In the genomic region with DNA sequence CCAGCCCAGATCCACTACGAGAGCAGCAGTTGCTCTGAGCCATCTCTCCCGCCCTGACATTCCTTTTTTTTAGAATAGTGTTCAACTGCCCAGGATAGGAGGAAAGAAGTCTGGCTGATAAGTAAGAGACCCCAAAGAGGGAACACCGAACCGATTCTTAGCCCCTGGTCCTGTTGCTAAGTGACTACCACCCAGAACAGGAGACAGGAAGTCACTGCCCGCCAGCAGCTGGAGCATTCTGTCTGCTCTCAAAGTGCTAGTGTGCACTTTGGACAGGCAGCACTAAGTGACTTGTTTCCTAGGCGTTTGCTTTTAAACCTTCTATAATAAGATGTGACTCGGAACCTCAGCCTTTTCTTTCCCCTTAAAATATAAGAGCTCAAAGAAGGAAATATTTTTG, we compare ENCODE assay signal across 11 mouse cellular contexts. TPM values are rescaled to one million over a fixed set of nuclear protein-coding genes. Genes with fewer than 3 reads are reported as not detected.
DNase-seq lines count a peak whose midpoint lies in the region; ATAC-seq and TF ChIP-seq lines count a peak whose summit lies in the region.
"Had no signal": no experiment of that assay in that cellular context is flagged by ENCODE, and none has a peak within 500 bp of the region (broad histone marks: within the 10 kb centered on the region; RNA-seq: fewer than 3 reads in every experiment).

No protein-coding gene starts in this region.

- H3K4me1 ChIP-seq in lung, embryonic 16.5 days (replicated peaks; ENCODE audit: control insufficient read depth, insufficient read depth, low read length), result peaks cover 5% of the 10 kb centered on the region; the same call in 1 of the 2 replicates
- H3K4me1 ChIP-seq in heart, postnatal 0 days (ENCODE audit: control insufficient read depth, insufficient read depth), result peaks cover 18% of the 10 kb centered on the region
- H3K4me1 ChIP-seq in limb, embryonic 11.5 days (ENCODE audit: control insufficient read depth, insufficient read depth, low read length), result peaks cover 18% of the 10 kb centered on the region

- H3K36me3 ChIP-seq in lung, embryonic 16.5 days (ENCODE audit: control insufficient read depth, insufficient read depth, low read length), result peaks cover 20% of the 10 kb centered on the region
- H3K36me3 ChIP-seq in heart, postnatal 0 days (replicated peaks; ENCODE audit: control insufficient read depth, insufficient read depth, low read length), result peaks cover 29% of the 10 kb centered on the region
- no peaks in the 10 kb centered on the region; the same call in 1 of the 2 replicates for H3K36me3 ChIP-seq in limb, embryonic 11.5 days (ENCODE audit: control insufficient read depth, insufficient read depth, low read length)

- no peak for TF ChIP-seq CTCF in gastrocnemius, adult 2 months (IDR thresholded peaks at IDR 0.05)
- no peak for TF ChIP-seq CTCF in heart, postnatal 0 days (IDR thresholded peaks at IDR 0.05; ENCODE audit: low read depth)

- H3K27me3 ChIP-seq in lung, embryonic 16.5 days (ENCODE audit: control insufficient read depth, insufficient read depth, low read depth, low read length), result no peaks in the 10 kb centered on the region
- no peaks in the 10 kb centered on the region for H3K27me3 ChIP-seq in heart, postnatal 0 days (ENCODE audit: control insufficient read depth, insufficient read depth, low read length)
- H3K27me3 ChIP-seq in limb, embryonic 11.5 days (ENCODE audit: control insufficient read depth, insufficient read depth, low read length), result no peaks in the 10 kb centered on the region
- H3K27me3 ChIP-seq: liver, embryonic 15.5 days had no signal

- no peak for ATAC-seq in lung, embryonic 16.5 days (ENCODE audit: low read depth)
- ATAC-seq in heart, postnatal 0 days (ENCODE audit: insufficient read depth, low read depth), result no peak
- no peak for ATAC-seq in limb, embryonic 11.5 days (ENCODE audit: insufficient number of reproducible peaks, low FRiP score, low TSS enrichment, low read depth)

- intact Hi-C loops in gastrocnemius, adult 2 months (cut with DNase I), result no loop called here
- intact Hi-C loops in left cerebral cortex, postnatal 4 days (cut with DNase I), result no loop called here

- H3K4me3 ChIP-seq in gastrocnemius, adult 2 months, result no peak overlapping the region
- H3K4me3 ChIP-seq in lung, embryonic 16.5 days (ENCODE audit: low read length), result no peak overlapping the region
- H3K4me3 ChIP-seq in heart, postnatal 0 days (ENCODE audit: low read depth, low read length), result no peak overlapping the region
- no peak overlapping the region for H3K4me3 ChIP-seq in limb, embryonic 11.5 days (ENCODE audit: low read depth, low read length)
- H3K4me3 ChIP-seq: liver, embryonic 15.5 days had no signal

- 56% methylated on average over 7 of the region's 7 CpGs for WGBS in lung, embryonic 16.5 days
- 35% methylated on average over 7 of the region's 7 CpGs for WGBS in heart, postnatal 0 days
- WGBS in limb, embryonic 11.5 days, result 56% methylated on average over 7 of the region's 7 CpGs

- H3K9me3 ChIP-seq in lung, embryonic 16.5 days (ENCODE audit: control insufficient read depth, low read length), result no peaks in the 10 kb centered on the region
- no peaks in the 10 kb centered on the region for H3K9me3 ChIP-seq in heart, postnatal 0 days (replicated peaks; ENCODE audit: control insufficient read depth, low read length)
- no peaks in the 10 kb centered on the region for H3K9me3 ChIP-seq in limb, embryonic 11.5 days (ENCODE audit: control insufficient read depth, low read length)
- H3K9me3 ChIP-seq: liver, embryonic 15.5 days had no signal

- H3K4me2 ChIP-seq in lung, embryonic 16.5 days (ENCODE audit: low read depth, low read length), result no peak overlapping the region
- H3K4me2 ChIP-seq in heart, postnatal 0 days (ENCODE audit: low read depth, low read length), result no peak overlapping the region
- no peak overlapping the region for H3K4me2 ChIP-seq in limb, embryonic 11.5 days (ENCODE audit: low read depth, severe bottlenecking)
- H3K4me2 ChIP-seq: liver, embryonic 15.5 days had no signal

- TF ChIP-seq EP300 in heart, postnatal 0 days (IDR thresholded peaks at IDR 0.05; ENCODE audit: low read depth), result no peak

- H3K27ac ChIP-seq in gastrocnemius, adult 2 months, result peak overlapping the region; percentile 13
- peak overlapping the region; percentile 11; the same call in 1 of the 2 replicates for H3K27ac ChIP-seq in lung, embryonic 16.5 days (ENCODE audit: low read length)
- peak overlapping the region; percentile 16; the same call in 1 of the 2 replicates for H3K27ac ChIP-seq in heart, postnatal 0 days (ENCODE audit: low read depth)
- H3K27ac ChIP-seq in limb, embryonic 11.5 days (replicated peaks; ENCODE audit: low read depth, low read length), result peak overlapping the region; percentile 55; the same call in 1 of the 2 replicates
- H3K27ac ChIP-seq: liver, embryonic 15.5 days had no signal

- no peak for DNase-seq in gastrocnemius, adult 2 months
- no peak for DNase-seq in gastrocnemius, postnatal 4 days (ENCODE audit: low spot score in 2 of 2)
- no peak for DNase-seq in lung, postnatal 4 days
- DNase-seq in heart, postnatal 0 days (ENCODE audit: low spot score), result no peak
- peak; percentile 24 for DNase-seq in limb, embryonic 11.5 days (ENCODE audit: low spot score)
- DNase-seq in left cerebral cortex, postnatal 4 days, result no peak
- no peak for DNase-seq in layer of hippocampus, postnatal 14 days (ENCODE audit: low spot score in 2 of 2)
- DNase-seq: B cell, adult 2 months had no signal

- no peak overlapping the region for H3K9ac ChIP-seq in lung, embryonic 16.5 days (ENCODE audit: low read length)
- no peak overlapping the region for H3K9ac ChIP-seq in heart, postnatal 0 days (replicated peaks; ENCODE audit: low read depth, low read length)
- no peak overlapping the region; the same call in 1 of the 2 replicates for H3K9ac ChIP-seq in limb, embryonic 11.5 days (ENCODE audit: low read length)
- H3K9ac ChIP-seq: liver, embryonic 15.5 days had no signal

RNA-seq across cellular contexts. Expression of a gene that starts 5.0 kb away (rescaled TPM):
- under 1 TPM; 0.08 to 0.17 TPM for total RNA-seq in gastrocnemius, adult 2 months (2021)
- total RNA-seq in gastrocnemius, postnatal 4 days (2021), result under 1 TPM; 0.07 to 0.16 TPM
- polyA plus RNA-seq in lung, embryonic 16.5 days (2015; fragmentation: Nextera tagmentation; extraction: Ambion mirVana), result 0.63 and 0.68 TPM in 2 replicates
- 0.58 TPM in 1 of 2 replicates, not detected in the other for total RNA-seq in heart, postnatal 0 days (2014; rRNA removed; ENCODE audit: low replicate concordance)
- polyA plus RNA-seq in heart, postnatal 0 days (2015; fragmentation: Nextera tagmentation; extraction: Ambion mirVana), result 0.04 and 0.12 TPM in 2 replicates
- 0.51 and 0.54 TPM in 2 replicates for polyA plus RNA-seq in limb, embryonic 11.5 days (2014; fragmentation: Nextera tagmentation; extraction: Ambion mirVana)
- not detected for total RNA-seq in left cerebral cortex, postnatal 4 days (2021)
- under 1 TPM; 0.21 to 0.45 TPM for total RNA-seq in layer of hippocampus, postnatal 14 days (2021)

RNA-seq across cellular contexts. Expression of a gene that starts 37.8 kb away (rescaled TPM):
- 1 to 10 TPM; 3.2 to 3.9 TPM for total RNA-seq in gastrocnemius, adult 2 months (2021)
- total RNA-seq in gastrocnemius, postnatal 4 days (2021), result 1 to 10 TPM; 8.6 to 10.0 TPM
- 11.2 and 11.7 TPM in 2 replicates for polyA plus RNA-seq in lung, embryonic 16.5 days (2015; fragmentation: Nextera tagmentation; extraction: Ambion mirVana)
- total RNA-seq in heart, postnatal 0 days (2014; rRNA removed; ENCODE audit: low replicate concordance), result 7.1 and 8.9 TPM in 2 replicates
- 6.6 and 7.0 TPM in 2 replicates for polyA plus RNA-seq in heart, postnatal 0 days (2015; fragmentation: Nextera tagmentation; extraction: Ambion mirVana)
- polyA plus RNA-seq in limb, embryonic 11.5 days (2014; fragmentation: Nextera tagmentation; extraction: Ambion mirVana), result 13.8 and 14.4 TPM in 2 replicates
- total RNA-seq in left cerebral cortex, postnatal 4 days (2021), result 10 to 100 TPM; 10.4 to 10.7 TPM
- 1 to 10 TPM; 9.4 to 9.7 TPM for total RNA-seq in layer of hippocampus, postnatal 14 days (2021)

RNA-seq across cellular contexts. Expression of a gene that starts 52.7 kb away (rescaled TPM):
- total RNA-seq in gastrocnemius, adult 2 months (2021), result under 1 TPM in 1 of 2 experiments, not detected in 1; 0.08 TPM
- 1 to 10 TPM; 2.9 to 3.0 TPM for total RNA-seq in gastrocnemius, postnatal 4 days (2021)
- polyA plus RNA-seq in lung, embryonic 16.5 days (2015; fragmentation: Nextera tagmentation; extraction: Ambion mirVana), result 16.8 and 18.4 TPM in 2 replicates
- total RNA-seq in heart, postnatal 0 days (2014; rRNA removed; ENCODE audit: low replicate concordance), result 2.4 and 6.0 TPM in 2 replicates
- polyA plus RNA-seq in heart, postnatal 0 days (2015; fragmentation: Nextera tagmentation; extraction: Ambion mirVana), result 3.0 and 4.0 TPM in 2 replicates
- 19.5 and 19.9 TPM in 2 replicates for polyA plus RNA-seq in limb, embryonic 11.5 days (2014; fragmentation: Nextera tagmentation; extraction: Ambion mirVana)
- total RNA-seq in left cerebral cortex, postnatal 4 days (2021), result 1 to 10 TPM; 1.6 TPM
- under 1 TPM; 0.31 to 0.74 TPM for total RNA-seq in layer of hippocampus, postnatal 14 days (2021)
- total RNA-seq: gastrocnemius, adult 8-10 months had no signal
